22 mouse cellular contexts compared by ENCODE assay signal in the genomic region with DNA sequence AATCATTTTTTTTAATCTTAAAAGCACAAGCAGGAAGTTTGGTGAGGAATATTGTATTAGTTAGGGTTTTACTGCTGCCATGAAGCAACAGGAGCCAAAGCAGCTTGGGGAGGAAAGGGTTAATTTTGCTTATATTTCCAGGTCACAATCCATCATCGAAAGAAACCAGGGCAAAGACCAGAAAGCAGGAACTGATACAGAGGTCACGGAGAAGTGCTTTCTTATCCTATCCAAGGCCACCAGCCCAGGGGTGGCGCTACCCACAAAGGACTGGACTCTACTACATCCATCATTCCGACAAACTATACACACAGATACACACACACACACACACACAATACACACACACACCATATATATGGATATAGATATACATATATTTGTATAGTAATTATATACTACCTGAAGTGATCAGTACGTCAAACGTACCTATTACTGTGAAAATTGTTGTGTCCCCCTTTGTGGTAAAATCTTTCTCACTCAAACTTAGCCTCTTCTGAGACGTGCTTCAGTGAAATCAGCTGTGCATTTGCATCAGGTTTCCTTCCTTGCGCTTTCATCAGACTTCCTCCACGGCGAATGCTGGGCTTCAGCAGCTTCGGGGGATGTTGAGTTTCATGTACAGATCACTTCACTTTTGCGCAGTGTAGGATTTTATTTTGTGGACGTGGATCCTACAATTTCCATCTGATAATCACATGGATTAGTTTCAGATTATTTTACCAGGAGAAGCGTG.
"Had no signal": no experiment of that assay in that cellular context is flagged by ENCODE, and none has a peak within 500 bp of the region (broad histone marks: within the 10 kb centered on the region; RNA-seq: fewer than 3 reads in every experiment).

No protein-coding gene starts in this region.

- DNase-seq: kidney, adult 2 months; kidney, postnatal 25 days; layer of hippocampus, adult 9-11 months; layer of hippocampus, postnatal 36 days; liver, postnatal 0 days; lung, embryonic 14.5 days; midbrain, embryonic 14.5 days; right cerebral cortex, postnatal 14 days; right cerebral cortex, postnatal 4 days; thymus, postnatal 25 days had no signal

- H3K4me3 ChIP-seq: layer of hippocampus, adult 2 months; left cerebral cortex, adult 2 months; limb, embryonic 12.5 days; limb, embryonic 15.5 days; megakaryocyte, embryonic 14.5 days; stomach, embryonic 15.5 days had no signal

- H3K4me2 ChIP-seq: limb, embryonic 12.5 days; limb, embryonic 15.5 days; liver, embryonic 11.5 days; lung, embryonic 14.5 days; midbrain, embryonic 11.5 days; stomach, embryonic 15.5 days had no signal

- ATAC-seq: liver, postnatal 0 days; lung, postnatal 0 days had no signal

- H3K27me3 ChIP-seq: limb, embryonic 12.5 days; limb, embryonic 15.5 days; megakaryocyte, embryonic 14.5 days; stomach, embryonic 15.5 days had no signal

- H3K9me3 ChIP-seq: limb, embryonic 12.5 days; limb, embryonic 15.5 days; stomach, embryonic 15.5 days had no signal

- H3K9ac ChIP-seq: limb, embryonic 12.5 days; limb, embryonic 15.5 days; liver, embryonic 14.5 days; liver, postnatal 0 days; lung, embryonic 14.5 days; stomach, embryonic 15.5 days had no signal

- H3K4me1 ChIP-seq: limb, embryonic 12.5 days; limb, embryonic 15.5 days; megakaryocyte, embryonic 14.5 days; stomach, embryonic 15.5 days had no signal

- H3K27ac ChIP-seq: kidney, postnatal 0 days; layer of hippocampus, adult 2 months; left cerebral cortex, adult 2 months; limb, embryonic 12.5 days; limb, embryonic 15.5 days; liver, embryonic 14.5 days; macrophage; stomach, embryonic 15.5 days had no signal

- H3K36me3 ChIP-seq: limb, embryonic 12.5 days; limb, embryonic 15.5 days; stomach, embryonic 15.5 days had no signal
